Mouse (Mus musculus) forelimb bud, embryonic 11.5 days (tissue): Measurements from ENCODE around the gene C2.
"Not testable (repeated sequence)": the region's sequence is repeated elsewhere in the genome, so short reads cannot be mapped to it uniquely, and the experiment has no call there.

Source experiments
- DNase-seq: peaks from one replicate; pipeline ENCODE4 v3.0.0-alpha.2; 2012; ENCODE audit warnings: low read depth, low spot score

Gene C2

DNA sequence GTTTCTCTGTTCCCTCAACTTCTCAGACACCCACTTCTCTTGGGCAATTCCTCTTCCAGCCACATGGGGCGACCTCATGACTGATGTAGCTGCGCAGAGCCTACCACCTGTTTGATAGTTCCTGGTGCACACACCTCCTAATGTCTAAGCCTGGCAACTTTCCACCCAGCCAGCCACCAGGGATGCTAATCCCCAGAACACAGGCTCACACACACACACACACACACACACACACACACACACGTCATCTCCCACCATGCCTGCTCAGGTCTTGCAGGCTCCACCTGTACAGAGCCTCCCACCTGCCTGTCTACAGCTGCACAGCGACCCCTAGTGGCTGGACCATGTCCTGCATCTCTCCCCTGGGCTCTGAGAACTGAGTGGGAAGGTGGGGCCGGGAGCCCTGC lies 13.9 kb upstream of the C2 start:
- peak; percentile 76 for DNase-seq

DNA sequence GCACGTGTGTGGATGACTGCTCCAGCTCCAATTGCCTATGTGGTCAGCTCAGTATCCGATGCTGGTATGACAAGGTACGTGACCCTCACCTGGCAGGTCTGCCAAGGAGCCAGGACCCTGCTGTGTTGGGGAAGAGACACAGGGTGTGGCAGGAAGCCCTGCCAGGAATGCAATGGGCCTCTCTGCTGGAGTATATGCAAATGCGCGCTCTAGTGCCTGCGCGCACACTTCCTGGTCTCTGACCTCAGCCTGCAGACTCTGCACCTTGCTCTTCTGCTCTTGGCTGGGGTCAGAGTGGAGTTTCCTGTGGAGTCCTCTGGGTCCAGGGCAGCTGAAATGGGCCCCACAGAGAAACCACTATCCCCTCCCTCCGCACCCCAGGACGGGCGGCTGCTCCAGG lies 12.9 kb upstream of the C2 start:
- DNase-seq: no peak

DNA sequence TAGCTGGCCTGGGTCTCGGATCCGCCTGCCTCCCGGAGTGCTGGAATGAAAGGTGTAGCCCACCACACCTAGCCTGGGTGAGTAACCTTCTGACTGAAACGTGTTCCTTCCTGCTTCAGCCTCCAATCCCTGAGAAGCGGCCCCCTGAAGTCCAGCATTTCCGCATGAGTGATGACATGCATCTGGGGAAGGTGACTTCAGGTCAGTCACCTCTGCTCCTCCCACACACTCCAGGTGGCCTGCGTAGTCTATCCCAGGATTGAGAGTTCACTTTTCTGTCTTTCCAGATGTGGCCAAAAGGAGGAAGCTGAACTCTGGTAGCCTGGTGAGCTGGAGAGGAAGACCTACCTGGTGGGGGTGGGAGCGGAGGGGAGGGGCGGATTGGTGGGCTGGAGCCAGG lies 4.8 kb upstream of the C2 start:
- no peak for DNase-seq

DNA sequence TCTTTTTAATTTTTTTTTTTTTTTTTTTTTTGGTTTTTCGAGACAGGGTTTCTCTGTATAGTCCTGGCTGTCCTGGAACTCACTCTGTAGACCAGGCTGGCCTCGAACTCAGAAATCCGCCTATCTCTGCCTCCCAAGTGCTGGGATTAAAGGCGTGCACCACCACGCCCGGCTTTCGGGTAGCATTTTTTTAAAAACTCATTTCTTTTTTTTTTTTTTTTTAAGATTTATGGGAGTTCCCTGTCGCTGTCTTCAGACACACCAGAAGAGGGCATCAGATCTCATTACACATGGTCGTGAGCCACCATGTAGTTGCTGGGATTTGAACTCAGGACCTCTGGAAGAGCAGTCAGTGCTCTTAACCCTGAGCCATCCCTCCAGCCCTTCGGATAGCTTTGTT lies 3.9 kb upstream of the C2 start:
- DNase-seq: not testable (repeated sequence)

DNA sequence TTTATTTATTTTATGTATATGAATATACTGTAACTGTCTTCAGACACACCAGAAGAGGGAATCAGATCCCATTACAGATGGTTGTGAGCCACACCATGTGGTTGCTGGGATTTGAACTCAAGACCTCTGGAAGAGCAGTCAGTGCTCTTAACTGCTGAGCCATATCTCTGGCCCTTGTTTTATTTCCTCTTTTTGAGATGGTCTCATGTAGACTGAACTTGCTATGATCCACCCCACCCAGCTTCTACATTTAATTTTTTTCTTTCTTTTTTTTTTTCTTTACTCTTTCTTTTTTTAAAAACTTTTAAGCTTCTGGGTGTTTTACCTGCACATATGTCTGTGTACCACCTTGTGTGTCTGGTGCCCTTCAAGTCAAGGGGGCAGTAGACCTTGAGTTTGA lies 2.8 kb upstream of the C2 start:
- DNase-seq: not testable (repeated sequence)

DNA sequence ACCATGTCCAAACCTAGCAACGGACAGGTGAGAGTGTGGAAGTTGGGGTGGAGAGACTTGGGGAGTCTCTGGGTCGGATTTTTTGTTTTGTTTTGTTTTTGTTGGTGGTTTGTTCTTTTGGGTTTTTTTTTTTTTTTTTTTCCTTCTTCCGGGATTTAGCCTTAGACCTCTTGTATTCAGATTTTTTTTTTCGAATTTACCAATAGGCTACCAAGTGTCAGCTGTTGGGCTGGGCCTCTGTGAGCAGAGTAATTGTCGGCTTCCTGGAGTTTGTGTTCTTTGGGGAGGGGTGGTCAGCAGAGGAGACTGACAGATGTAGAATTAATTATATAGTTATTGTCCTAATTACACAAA lies 1.8 kb upstream of the C2 start:
- no peak for DNase-seq

DNA sequence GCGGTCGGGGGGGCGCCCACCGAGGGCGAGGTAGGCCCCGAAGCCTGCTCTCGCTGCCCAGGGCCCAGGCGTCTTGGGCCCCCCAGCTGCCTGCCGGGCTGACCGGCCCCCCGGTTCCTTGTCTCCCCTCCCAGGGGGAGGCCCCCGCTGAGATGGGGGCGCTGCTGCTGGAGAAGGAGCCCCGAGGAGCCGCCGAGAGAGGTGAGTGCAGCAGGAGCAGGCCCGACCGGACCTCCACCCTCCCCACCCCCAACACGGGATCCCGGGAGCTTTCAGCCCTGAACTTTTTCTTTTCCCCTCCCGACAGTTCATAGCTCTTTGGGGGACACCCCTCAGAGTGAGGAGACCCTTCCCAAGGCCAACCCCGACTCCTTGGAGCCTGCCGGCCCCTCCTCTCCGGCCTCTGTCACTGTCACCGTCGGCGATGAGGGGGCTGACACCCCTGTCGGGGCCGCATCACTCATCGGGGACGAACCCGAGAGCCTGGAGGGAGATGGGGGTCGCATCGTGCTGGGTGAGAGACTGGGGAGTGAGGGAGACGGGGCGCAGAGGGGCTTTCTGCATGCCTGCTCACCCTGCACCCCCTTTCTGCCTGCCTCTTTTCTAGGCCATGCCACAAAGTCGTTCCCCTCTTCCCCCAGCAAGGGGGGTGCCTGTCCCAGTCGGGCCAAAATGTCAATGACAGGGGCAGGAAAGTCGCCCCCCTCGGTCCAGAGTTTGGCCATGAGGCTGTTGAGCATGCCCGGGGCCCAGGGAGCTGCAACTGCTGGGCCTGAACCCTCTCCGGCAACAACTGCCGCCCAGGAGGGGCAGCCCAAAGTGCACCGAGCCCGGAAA lies 1.2 kb upstream of the C2 start:
- DNase-seq: no peak

DNA sequence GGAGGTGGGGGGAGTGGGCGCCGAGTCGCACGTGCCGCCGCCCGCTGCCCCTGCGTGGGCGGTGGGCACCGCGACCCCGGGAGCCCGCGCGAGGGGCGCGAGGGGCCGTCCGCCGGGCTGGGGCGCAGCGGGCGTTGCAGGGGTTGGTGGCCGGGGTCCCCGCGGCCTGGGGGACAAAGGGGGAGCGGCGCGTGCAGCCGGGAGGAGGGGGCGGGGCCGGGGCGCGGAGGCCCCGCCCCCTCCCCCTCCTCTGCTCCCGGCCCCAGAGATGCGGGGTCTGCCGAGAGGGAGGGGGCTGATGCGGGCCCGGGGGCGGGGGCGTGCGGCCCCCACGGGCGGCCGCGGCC lies 614 bp upstream of the C2 start:
- DNase-seq: no peak

DNA sequence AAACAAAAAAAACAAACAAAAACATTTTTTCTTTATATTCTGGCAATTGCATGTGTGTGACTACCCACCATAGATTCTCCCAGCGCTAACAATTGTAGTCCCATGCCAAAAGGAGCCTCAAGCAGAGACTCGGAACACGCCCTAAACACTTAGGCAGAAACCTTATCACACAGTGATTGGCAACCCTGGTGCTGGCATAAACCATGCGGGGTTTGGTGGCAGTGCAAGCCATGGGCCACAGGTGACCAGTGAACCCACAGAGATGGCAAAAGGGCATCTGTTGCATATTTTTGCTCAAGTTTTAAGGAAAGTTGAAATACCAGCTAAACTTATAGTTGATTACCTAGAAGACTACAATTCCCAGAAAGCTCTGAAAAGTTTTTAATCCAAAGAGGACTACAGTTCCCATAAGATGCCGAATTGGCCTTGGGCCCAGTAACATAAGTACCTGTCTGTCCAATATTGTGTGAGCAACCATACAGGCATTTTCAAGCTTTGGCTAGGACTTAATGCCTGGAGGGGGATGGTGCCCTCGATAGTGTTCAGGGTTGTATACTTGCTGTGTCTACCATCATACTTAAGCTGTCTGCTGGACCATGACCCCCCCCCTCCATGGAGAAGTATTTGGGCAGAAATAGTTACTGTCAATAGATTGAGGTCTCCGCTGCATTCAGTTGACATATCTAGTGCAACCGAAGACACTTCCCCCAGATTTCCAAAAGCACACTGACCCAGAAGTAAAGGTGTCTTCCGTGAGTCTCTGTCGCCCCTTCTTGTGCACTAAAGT lies 499 bp downstream of the C2 start:
- DNase-seq: no peak

DNA sequence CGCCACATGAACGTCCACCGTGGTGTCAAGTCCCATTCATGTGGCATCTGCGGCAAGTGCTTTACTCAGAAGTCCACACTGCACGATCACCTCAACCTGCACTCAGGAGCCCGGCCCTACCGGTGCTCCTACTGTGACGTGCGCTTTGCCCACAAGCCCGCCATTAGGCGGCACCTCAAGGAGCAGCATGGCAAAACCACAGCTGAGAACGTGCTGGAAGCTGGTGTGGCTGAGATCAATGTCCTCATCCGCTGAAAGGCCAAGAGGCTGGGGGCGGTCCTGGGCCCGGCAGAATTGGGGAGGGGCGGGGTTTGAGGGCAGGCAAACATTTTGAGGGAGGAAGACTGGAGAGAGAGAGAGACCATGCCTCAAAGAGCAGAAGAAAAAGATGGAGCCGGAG lies 1.7 kb downstream of the C2 start:
- DNase-seq: no peak

DNA sequence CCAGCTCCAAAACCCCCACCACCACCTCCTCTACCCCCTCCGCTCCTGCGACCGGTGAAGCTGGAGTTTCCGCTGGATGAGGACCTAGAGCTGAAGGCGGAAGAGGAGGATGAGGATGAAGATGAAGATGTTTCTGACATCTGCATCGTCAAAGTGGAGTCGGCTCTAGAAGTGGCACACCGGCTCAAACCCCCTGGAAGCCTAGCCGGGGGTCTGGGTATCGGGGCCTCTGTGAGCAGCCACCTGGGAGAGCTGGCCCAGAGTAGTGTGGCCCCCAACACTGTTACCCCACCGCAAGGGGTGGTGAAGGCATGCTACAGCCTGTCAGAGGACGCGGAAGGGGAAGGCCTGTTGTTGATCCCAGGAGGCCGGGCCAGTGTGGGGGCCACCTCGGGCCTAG lies 2.3 kb downstream of the C2 start:
- no peak for DNase-seq

DNA sequence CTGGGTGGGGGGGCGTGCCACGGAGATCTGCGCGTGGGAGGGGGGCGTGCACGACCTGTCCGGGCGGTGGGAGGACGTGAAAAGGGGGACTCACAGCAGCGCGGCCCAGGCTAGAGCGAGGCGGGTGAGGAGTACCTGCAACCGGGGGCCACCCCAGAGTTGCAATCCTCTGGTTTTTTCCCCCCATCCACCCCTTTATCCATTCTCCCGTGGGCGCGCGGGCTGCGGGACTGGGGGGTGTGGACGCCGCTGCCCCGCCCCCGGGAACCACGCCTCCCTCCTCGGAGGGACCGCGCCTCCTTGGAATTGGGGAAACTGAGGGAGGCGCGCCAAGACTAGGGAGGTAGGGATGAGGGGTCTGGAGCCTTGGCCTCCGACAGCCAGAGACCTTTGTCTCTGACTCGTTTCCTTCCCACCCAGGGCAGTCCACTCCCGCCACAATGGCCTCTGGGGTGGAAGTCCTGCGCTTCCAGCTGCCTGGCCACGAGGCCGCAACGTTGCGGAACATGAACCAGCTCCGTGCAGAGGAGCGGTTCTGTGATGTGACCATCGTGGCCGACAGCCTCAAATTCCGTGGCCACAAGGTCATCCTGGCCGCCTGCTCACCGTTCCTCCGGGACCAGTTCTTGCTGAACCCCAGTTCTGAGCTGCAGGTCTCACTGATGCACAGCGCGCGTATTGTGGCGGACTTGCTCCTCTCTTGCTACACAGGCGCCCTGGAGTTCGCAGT lies 3.1 kb downstream of the C2 start:
- no peak for DNase-seq

DNA sequence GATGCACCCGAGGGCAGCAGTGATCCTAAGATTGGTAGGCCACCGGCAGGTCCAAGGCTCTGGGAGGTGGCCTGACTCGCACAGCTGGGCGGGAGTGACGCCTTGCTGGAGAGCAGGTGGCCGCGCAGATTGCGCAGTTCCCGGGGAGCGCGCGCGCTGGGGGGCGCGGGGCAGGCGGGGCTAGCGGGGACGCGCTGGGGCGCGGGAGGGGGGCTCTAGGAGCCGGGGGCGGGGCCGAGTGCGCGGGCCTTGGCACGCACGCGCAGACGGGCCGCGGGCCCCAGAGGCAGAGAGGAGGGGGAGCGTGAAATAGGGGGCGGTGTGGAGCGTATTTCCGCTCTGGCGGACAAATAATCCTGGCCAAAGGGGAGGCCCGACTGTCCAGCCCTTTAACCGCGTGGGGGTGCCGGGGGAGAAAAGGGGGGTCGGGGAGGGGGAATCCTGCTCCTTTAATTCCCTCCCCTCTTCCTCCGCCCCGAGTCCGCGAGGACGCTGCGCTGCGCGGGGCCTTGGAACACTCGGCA lies 3.9 kb downstream of the C2 start:
- peak; percentile 99 for DNase-seq

DNA sequence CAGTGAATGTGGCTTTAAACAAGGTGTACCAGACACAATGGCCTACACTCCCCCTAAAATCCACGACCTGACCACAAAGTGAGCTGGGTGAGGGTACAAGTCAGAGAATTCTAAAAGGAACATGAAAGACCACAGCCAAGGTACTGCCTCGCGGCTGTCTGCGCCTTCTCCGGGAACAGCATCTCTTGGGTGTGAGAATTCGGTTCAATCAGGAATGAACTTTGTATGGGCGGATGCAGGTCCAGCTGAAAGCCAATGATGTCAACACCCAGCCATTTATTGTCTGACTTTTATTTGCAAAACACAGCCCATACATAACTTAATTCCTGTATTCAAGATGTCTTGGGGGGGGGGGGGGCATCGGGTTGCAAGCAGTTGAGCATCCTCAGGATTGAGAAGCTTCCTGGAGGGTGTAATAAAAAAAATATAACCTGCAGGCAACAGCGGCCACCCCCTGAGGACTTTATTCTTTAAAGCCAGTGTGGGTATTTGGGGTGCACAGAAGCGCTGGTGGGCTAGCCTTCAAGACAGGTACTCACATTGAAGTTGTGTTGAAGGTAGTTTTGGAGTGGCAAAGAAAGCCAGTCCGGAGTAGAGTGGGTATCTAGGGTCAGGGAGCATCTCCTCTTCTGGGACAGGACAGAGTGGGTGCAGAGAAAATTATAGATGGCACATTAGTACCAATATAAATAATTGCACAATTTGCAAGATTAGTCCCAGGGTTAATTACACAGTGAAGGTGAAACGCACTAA lies 4.8 kb downstream of the C2 start:
- no peak for DNase-seq

DNA sequence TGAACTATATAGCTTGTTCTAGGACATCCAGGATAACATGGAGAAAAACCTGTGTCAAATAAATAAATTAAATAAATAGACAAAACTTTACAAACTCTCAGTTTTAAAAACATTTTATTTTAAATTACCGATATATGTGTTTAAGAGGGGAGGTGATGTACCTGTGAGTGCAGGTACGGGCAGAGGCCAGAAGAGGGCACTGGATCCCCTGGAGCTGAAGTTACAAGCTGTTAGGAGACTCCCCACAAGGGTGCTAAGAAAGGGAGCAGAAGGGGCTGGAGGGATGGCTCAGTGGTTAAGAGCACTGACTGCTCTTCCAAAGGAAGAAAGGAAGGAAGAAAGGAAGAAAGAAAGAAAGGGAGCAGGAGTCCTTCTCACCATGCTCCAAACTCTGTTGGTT lies 6.7 kb downstream of the C2 start:
- DNase-seq: no peak

DNA sequence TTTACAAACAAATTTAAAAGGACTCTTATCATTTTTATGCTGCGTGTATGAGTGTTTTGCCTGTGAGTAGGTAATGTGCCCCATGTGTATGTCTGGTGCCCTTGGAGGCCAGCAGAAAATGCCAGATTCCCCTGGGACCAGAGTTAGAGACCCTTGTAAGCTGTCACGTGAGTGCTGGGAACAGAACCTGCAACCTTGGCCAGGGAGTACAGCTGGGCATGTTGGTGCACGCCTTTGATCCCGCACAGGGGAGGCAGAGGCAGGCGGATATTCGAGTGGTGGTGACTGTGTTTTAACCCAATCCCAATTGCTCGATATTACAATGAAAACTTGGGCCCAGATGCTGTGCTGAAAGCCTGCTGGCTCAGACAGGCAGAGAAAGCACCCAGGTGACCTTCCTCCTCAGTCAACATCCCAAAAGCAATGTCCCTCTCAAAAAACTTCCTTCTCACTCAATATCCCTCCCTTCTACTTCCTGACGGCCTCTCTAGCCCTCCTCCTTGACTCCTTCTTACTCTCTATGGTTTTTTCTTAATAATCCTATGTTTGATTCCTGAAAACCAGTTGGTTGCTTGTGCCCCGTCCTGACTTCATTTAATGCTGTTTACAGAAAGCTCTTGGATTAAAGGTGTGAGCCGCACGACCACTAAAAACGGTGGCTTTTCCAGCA lies 7.9 kb downstream of the C2 start:
- no peak for DNase-seq

DNA sequence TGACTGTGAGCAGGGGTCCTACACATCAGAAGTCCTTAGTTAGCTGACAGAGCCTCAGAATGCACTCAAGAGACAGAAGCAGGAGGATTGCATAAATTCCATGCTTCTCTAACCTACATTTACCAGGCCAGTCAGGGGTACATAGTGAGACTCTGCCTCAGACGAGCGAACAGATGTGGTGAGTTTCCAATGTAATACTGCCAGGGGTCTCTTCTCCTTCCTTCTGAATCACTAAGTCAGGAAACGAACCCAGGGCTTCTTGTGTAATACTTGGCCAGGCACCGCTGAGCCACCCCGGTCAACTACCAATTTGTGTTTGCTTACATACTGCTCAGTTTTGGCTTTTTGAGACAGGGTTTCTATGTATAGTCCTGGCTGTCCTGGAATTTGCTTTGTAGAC lies 10.1 kb downstream of the C2 start:
- no peak for DNase-seq

DNA sequence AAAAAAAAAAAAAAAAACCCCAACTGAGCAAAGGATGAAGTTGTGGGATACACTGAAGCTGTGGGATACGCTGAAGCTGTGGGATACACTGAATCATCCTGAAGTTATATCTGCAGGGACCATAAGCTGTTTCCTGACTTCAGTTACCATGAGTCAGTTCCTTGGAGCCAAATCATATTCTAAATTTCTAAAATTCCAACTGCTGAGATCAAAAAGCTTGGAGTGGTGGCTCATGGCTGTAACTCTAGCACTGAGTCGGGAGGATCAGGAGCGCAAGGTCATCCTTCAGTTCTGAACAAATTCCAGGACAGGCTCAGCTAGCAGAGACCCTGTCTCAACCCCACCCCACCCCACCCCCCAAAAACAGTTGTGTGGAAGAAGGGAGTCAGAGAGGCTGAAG lies 12.4 kb downstream of the C2 start:
- DNase-seq: no peak

DNA sequence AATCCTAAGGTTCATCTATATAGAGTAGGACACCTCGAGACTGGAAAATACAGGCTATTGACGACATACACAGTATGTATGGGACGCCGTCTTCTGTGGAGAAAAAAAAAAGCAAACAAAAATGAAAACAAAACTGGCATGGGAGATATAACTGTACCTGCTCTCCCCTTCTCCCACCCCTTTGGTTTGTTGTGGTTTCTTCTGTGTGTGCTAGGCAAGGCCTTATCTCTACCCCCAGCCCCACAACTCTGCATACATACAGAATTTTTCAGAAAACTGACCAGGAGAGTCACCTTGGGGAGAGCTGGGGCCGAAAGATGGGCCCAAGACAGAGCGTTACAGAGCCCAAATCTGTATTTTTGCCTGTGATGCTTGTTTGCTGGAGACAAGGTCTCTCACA lies 13.4 kb downstream of the C2 start:
- DNase-seq: no peak

DNA sequence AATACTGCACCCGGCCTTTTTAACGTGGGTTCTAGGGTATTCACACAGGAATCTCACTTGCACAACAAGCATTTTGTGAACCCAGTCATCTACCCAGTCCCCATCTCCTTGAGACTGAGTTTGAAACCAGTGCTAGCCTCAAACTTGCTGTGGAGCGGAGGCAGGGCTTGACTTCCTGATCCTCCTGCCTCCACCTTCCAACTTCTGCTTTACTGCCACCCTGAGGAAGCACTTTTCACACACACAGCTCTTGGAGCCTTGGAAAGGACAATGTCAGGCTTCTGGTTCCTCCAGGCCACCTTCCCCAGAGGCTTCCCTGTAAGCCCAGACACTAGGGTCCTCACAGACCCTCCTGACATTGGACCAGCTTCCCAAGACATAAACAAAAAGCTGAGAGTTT lies 14.7 kb downstream of the C2 start:
- no peak for DNase-seq

DNA sequence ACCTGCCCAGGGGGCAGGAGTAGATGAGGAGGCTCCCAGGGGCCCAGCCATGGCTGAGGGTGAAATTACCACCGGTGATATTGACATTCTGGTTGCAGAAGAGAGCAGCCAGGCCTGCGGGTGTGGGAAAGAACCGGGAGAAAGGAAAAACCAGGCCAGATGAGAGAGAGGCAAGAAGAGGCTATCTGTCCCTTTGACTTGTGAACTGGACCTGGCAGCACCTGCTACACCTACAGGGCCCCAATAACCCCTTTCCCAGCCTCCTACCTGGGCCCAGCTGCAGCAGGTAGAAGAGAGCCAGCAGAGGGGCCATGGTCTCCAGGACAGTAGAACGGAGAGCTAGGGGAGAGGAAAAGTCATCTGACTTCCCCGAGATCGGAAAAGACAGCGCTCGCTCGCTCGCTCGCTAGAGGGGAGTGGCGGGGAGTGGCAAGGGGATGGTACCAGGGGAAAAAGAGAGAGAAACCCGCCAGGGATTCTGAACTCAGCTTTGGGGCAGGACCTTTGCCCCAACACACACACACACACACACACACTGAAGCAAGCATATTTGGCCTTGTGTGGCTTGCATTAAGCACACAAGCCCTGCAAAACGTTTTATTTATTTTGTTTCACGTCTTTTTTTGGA lies 16.3 kb downstream of the C2 start, which contains the start of gene Gm20547:
TSS of gene Gm20547 (minus strand) at position 360 of the 628 bp plus-strand sequence.
- no peak for DNase-seq
